ENCODE assay signal across 8 mouse cellular contexts in the genomic region with DNA sequence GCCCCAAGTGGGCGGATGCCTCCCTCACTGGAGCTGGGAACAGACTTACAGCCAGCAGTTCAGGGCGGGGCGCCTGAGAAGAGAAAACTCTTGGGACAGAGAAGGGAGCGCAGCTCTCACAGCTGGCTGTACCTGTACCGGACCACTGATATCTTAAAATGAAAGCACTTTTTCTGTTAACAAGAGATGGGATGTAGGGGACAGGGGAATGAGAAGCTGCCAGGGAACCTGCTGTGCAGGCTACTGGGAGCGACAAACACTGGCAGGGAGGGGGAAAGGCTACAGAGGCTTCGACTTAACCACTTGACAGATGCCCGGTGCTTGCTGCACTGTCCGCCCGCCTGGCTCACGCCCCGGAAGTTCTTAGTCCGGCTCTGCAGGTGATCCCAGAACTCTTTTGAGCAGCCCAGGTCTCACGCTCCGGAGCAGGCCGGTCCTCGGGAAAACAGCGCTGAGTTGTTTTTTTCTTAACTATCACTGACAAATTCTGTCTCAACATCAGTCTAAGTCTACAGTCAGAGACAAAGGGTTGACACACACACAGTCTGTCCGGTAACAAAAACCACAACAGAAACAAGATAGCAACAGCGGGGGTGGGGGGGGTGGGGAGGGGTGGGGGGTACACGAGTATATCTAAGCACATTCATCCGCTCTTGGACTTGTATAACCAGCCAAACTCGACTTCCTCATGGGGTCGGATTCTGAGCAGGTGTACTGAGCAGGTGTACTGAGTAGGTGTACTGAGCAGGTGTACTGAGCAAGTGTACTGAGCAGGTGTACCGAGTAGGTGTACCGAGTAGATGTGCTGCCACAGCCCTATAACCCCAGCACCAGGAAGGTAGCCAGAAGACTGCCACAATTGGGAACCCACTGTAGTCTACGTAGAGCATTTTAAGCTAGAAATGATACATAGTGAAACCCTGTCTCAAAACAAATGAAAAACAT. TPM values are rescaled to one million over a fixed set of nuclear protein-coding genes. Genes with fewer than 3 reads are reported as not detected.
A peak's percentile ranks its signal among the peaks of the same experiment; 100 is the strongest.
DNase-seq lines count a peak whose midpoint lies in the region; ATAC-seq and TF ChIP-seq lines count a peak whose summit lies in the region.

No protein-coding gene starts in this region.

- no peaks in the 10 kb centered on the region for H3K36me3 ChIP-seq in heart, embryonic 10.5 days
- H3K36me3 ChIP-seq in stomach, embryonic 16.5 days (ENCODE audit: control insufficient read depth, insufficient read depth, low read length), result no peaks in the 10 kb centered on the region

- peak overlapping the region; percentile 53 for H3K4me3 ChIP-seq in heart, embryonic 10.5 days
- H3K4me3 ChIP-seq in stomach, embryonic 16.5 days (replicated peaks; ENCODE audit: low read length), result peak overlapping the region; percentile 21
- no peak overlapping the region for H3K4me3 ChIP-seq in left cerebral cortex, adult 2 months

- intact Hi-C loops in left cerebral cortex, adult 2 months (cut with DNase I), result no loop called here

- TF ChIP-seq CTCF in left cerebral cortex, adult 2 months (IDR thresholded peaks at IDR 0.05), result no peak

- H3K9me3 ChIP-seq in heart, embryonic 10.5 days, result no peaks in the 10 kb centered on the region
- no peaks in the 10 kb centered on the region for H3K9me3 ChIP-seq in stomach, embryonic 16.5 days (replicated peaks; ENCODE audit: control insufficient read depth, low read length)

- H3K27me3 ChIP-seq in heart, embryonic 10.5 days (ENCODE audit: insufficient read depth, poor library complexity, severe bottlenecking), result peaks cover 9% of the 10 kb centered on the region; the same call in 1 of the 2 replicates
- H3K27me3 ChIP-seq in stomach, embryonic 16.5 days (ENCODE audit: control insufficient read depth, insufficient read depth, low read length), result no peaks in the 10 kb centered on the region

- peaks cover 35% of the 10 kb centered on the region for H3K4me1 ChIP-seq in heart, embryonic 10.5 days
- peaks cover 4% of the 10 kb centered on the region; the same call in 1 of the 2 replicates for H3K4me1 ChIP-seq in stomach, embryonic 16.5 days (ENCODE audit: control insufficient read depth, insufficient read depth, low read length)

- H3K27ac ChIP-seq in heart, embryonic 10.5 days, result peak overlapping the region; percentile 80
- H3K27ac ChIP-seq in stomach, embryonic 16.5 days (ENCODE audit: low read length), result no peak overlapping the region; the same call in 1 of the 2 replicates
- no peak overlapping the region for H3K27ac ChIP-seq in left cerebral cortex, adult 2 months

- no peak for DNase-seq in heart, embryonic 10.5 days (ENCODE audit: low spot score)
- DNase-seq in heart, adult 11 months, result no peak
- peak; percentile 86 for DNase-seq in induced T-regulatory cell, adult 2 months (ENCODE audit: low read depth)
- peak; percentile 47 to 64 for DNase-seq in lung, postnatal 4 days
- no peak for DNase-seq in left cerebral cortex, adult 2 months (ENCODE audit: extremely low spot score in 1 of 2, low spot score in 2 of 2)
- DNase-seq in cerebellum, postnatal 4 days (ENCODE audit: low spot score in 2 of 2), result no peak

- peak; percentile 41 for ATAC-seq in erythroblast, adult 5-6 weeks (replicated peaks; ENCODE audit: low FRiP score, poor library complexity, severe bottlenecking)
- peak; percentile 20; the same call in 1 of the 2 replicates for ATAC-seq in stomach, embryonic 16.5 days (ENCODE audit: insufficient read depth, low FRiP score)

- peak overlapping the region; percentile 54 for H3K9ac ChIP-seq in stomach, embryonic 16.5 days (ENCODE audit: low read length)

- H3K4me2 ChIP-seq in stomach, embryonic 16.5 days (ENCODE audit: low read depth, low read length), result peak overlapping the region; percentile 51

- 20% methylated on average over 27 of the region's 27 CpGs for WGBS in heart, embryonic 10.5 days
- WGBS in stomach, embryonic 16.5 days, result 19% methylated on average over 27 of the region's 27 CpGs

RNA-seq across cellular contexts. Expression of a gene that starts 2.0 kb away (rescaled TPM):
- polyA plus RNA-seq in heart, embryonic 10.5 days (2016; fragmentation: Nextera tagmentation; extraction: Ambion mirVana), result 0.73 and 1.0 TPM in 2 replicates
- total RNA-seq in erythroblast, adult 5-6 weeks (2015; ENCODE audit: low replicate concordance), result 19.8 and 26.8 TPM in 2 replicates
- 17.1 and 19.9 TPM in 2 replicates for total RNA-seq in erythroblast, adult 5-6 weeks (2017; ENCODE audit: low replicate concordance)
- polyA plus RNA-seq in stomach, embryonic 16.5 days (2015; fragmentation: Nextera tagmentation; extraction: Ambion mirVana), result 6.6 and 7.5 TPM in 2 replicates
- total RNA-seq in left cerebral cortex, adult 2 months (2021), result 1 to 10 TPM; 1.2 TPM

RNA-seq across cellular contexts. Expression of a gene that starts 2.0 kb away (rescaled TPM):
- polyA plus RNA-seq in heart, embryonic 10.5 days (2016; fragmentation: Nextera tagmentation; extraction: Ambion mirVana), result not detected in 2 replicates
- total RNA-seq in erythroblast, adult 5-6 weeks (2015; ENCODE audit: low replicate concordance), result not detected in 2 replicates
- total RNA-seq in erythroblast, adult 5-6 weeks (2017; ENCODE audit: low replicate concordance), result 3.2 and 5.0 TPM in 2 replicates
- 29.5 and 61.7 TPM in 2 replicates for polyA plus RNA-seq in stomach, embryonic 16.5 days (2015; fragmentation: Nextera tagmentation; extraction: Ambion mirVana)
- not detected for total RNA-seq in left cerebral cortex, adult 2 months (2021)

RNA-seq across cellular contexts. Expression of a gene that starts 32.9 kb away (rescaled TPM):
- 7.2 and 14.5 TPM in 2 replicates for polyA plus RNA-seq in heart, embryonic 10.5 days (2016; fragmentation: Nextera tagmentation; extraction: Ambion mirVana)
- total RNA-seq in erythroblast, adult 5-6 weeks (2015; ENCODE audit: low replicate concordance), result 1.7 TPM in 1 of 2 replicates, not detected in the other
- 0.34 TPM in 1 of 2 replicates, not detected in the other for total RNA-seq in erythroblast, adult 5-6 weeks (2017; ENCODE audit: low replicate concordance)
- polyA plus RNA-seq in stomach, embryonic 16.5 days (2015; fragmentation: Nextera tagmentation; extraction: Ambion mirVana), result 4.7 and 4.8 TPM in 2 replicates
- total RNA-seq in left cerebral cortex, adult 2 months (2021), result under 1 TPM; 0.28 to 0.32 TPM

RNA-seq across cellular contexts. Expression of a gene that starts 46.9 kb away (rescaled TPM):
- 110 and 145 TPM in 2 replicates for polyA plus RNA-seq in heart, embryonic 10.5 days (2016; fragmentation: Nextera tagmentation; extraction: Ambion mirVana)
- 50.5 and 71.7 TPM in 2 replicates for total RNA-seq in erythroblast, adult 5-6 weeks (2015; ENCODE audit: low replicate concordance)
- total RNA-seq in erythroblast, adult 5-6 weeks (2017; ENCODE audit: low replicate concordance), result 57.3 and 83.1 TPM in 2 replicates
- 91.5 and 92.2 TPM in 2 replicates for polyA plus RNA-seq in stomach, embryonic 16.5 days (2015; fragmentation: Nextera tagmentation; extraction: Ambion mirVana)
- 1 to 10 TPM; 4.4 to 9.7 TPM for total RNA-seq in left cerebral cortex, adult 2 months (2021)

RNA-seq across cellular contexts. Expression of a gene that starts 48.5 kb away (rescaled TPM):
- 0.06 and 0.50 TPM in 2 replicates for polyA plus RNA-seq in heart, embryonic 10.5 days (2016; fragmentation: Nextera tagmentation; extraction: Ambion mirVana)
- total RNA-seq in erythroblast, adult 5-6 weeks (2015; ENCODE audit: low replicate concordance), result 15.8 and 24.9 TPM in 2 replicates
- total RNA-seq in erythroblast, adult 5-6 weeks (2017; ENCODE audit: low replicate concordance), result 58.3 and 60.0 TPM in 2 replicates
- polyA plus RNA-seq in stomach, embryonic 16.5 days (2015; fragmentation: Nextera tagmentation; extraction: Ambion mirVana), result 0.77 and 1.3 TPM in 2 replicates
- total RNA-seq in left cerebral cortex, adult 2 months (2021), result under 1 TPM; 0.18 to 0.23 TPM

Comparison
In these comparisons a context has a peak if more than half of its experiments do, and no peak if none do; other contexts are left out.
1. DNase-seq: peak in induced T-regulatory cell, adult 2 months (single experiment) and lung, postnatal 4 days (2 of 2); none in heart, embryonic 10.5 days (single experiment), heart, adult 11 months (single experiment), left cerebral cortex, adult 2 months (0 of 2) and cerebellum, postnatal 4 days (0 of 2).
2. RNA of a gene that starts 2.0 kb away (total RNA-seq): 17.1 to 26.8 TPM in erythroblast, adult 5-6 weeks; 1.2 TPM in left cerebral cortex, adult 2 months; every median in the first group is over 4 times any median in the second.